Mouse (Mus musculus): ENCODE data around the gene Rnf227. TPM values are rescaled to one million over a fixed set of nuclear protein-coding genes. Genes with fewer than 3 reads are reported as not detected.

The Rnf227 gene
- polyA plus RNA-seq, 1 experiment from 2014 or later, result 15.2 TPM

GRCm38 (mm10) chr11:69366855-69367615 lies 26.8 kb downstream of the Rnf227 start:
- H3K27ac ChIP-seq (ENCODE audit: low read depth), result peak overlapping the region; percentile 100
- H3K4me2 ChIP-seq, result peak overlapping the region; percentile 97
- no peaks in the 10 kb centered on the region for H3K9me3 ChIP-seq (ENCODE audit: low read depth, low read length)
- no peak for ATAC-seq (ENCODE audit: insufficient read depth)
- H3K27me3 ChIP-seq (ENCODE audit: insufficient read depth, low read length), result no peaks in the 10 kb centered on the region
- peaks cover 21% of the 10 kb centered on the region for H3K36me3 ChIP-seq (ENCODE audit: insufficient read depth)
- H3K4me3 ChIP-seq (ENCODE audit: low read depth, low read length), result peak overlapping the region; percentile 95
- under 1% methylated on average over 22 of the region's 22 CpGs for WGBS
- no peak for TF ChIP-seq CTCF (IDR thresholded peaks at IDR 0.05; ENCODE audit: low read depth)
- DNase-seq, result peak; percentile 50
- H3K9ac ChIP-seq, result peak overlapping the region; percentile 99
- H3K4me1 ChIP-seq (ENCODE audit: insufficient read depth), result peaks cover 34% of the 10 kb centered on the region

- peak overlapping the region; percentile 100 for H3K27ac ChIP-seq (ENCODE audit: low read depth)
- 1% methylated on average over 22 of the region's 22 CpGs for WGBS
- ATAC-seq (ENCODE audit: insufficient read depth) (0 out of 2 replicates have a peak, but pooled peaks have one; percentile 4), DNase-seq (peak; percentile 65)
- TF ChIP-seq CTCF (IDR thresholded peaks at IDR 0.05; ENCODE audit: low read depth), result 0 out of 2 replicates have a peak, but pooled peaks have one; percentile 4
- H3K4me2 ChIP-seq, result peak overlapping the region; percentile 97
- H3K4me1 ChIP-seq (ENCODE audit: insufficient read depth), result peaks cover 42% of the 10 kb centered on the region
- H3K4me3 ChIP-seq (ENCODE audit: low read depth, low read length), result peak overlapping the region; percentile 95
- peaks cover 18% of the 10 kb centered on the region for H3K36me3 ChIP-seq (ENCODE audit: insufficient read depth)
- H3K27me3 ChIP-seq (ENCODE audit: insufficient read depth, low read length), result no peaks in the 10 kb centered on the region
- peak overlapping the region; percentile 99 for H3K9ac ChIP-seq
- no peaks in the 10 kb centered on the region for H3K9me3 ChIP-seq (ENCODE audit: low read depth, low read length)
Measured at GRCm38 (mm10) chr11:69367616-69368355, 27.5 kb downstream of the Rnf227 start.

- Histone ChIP-seq H3K4me3 (ENCODE audit: low read depth, low read length) (peak overlapping the region; percentile 95), H3K27ac (ENCODE audit: low read depth) (peak overlapping the region; percentile 100), H3K36me3 (ENCODE audit: insufficient read depth) (peaks cover 17% of the 10 kb centered on the region), H3K9ac (peak overlapping the region; percentile 99), H3K4me1 (ENCODE audit: insufficient read depth) (peaks cover 42% of the 10 kb centered on the region), H3K9me3 (ENCODE audit: low read depth, low read length) (no peaks in the 10 kb centered on the region), H3K4me2 (peak overlapping the region; percentile 97), H3K27me3 (ENCODE audit: insufficient read depth, low read length) (no peaks in the 10 kb centered on the region)
- DNase-seq (peak; percentile 72), ATAC-seq (ENCODE audit: insufficient read depth) (no peak)
- under 1% methylated on average over 74 of the region's 106 CpGs for WGBS
- TF ChIP-seq CTCF (IDR thresholded peaks at IDR 0.05; ENCODE audit: low read depth), result no peak
Measured at GRCm38 (mm10) chr11:69368356-69369214, 28.3 kb downstream of the Rnf227 start.

- H3K9me3 ChIP-seq (ENCODE audit: low read depth, low read length), result no peaks in the 10 kb centered on the region
- WGBS, result 3% methylated on average over 17 of the region's 34 CpGs
- no peak for ATAC-seq (ENCODE audit: insufficient read depth)
- peak within 1 kb of the TSS; percentile 100 for H3K27ac ChIP-seq (ENCODE audit: low read depth)
- peaks cover 19% of the 10 kb centered on the region for H3K36me3 ChIP-seq (ENCODE audit: insufficient read depth)
- peak; percentile 51 for DNase-seq
- TF ChIP-seq CTCF (IDR thresholded peaks at IDR 0.05; ENCODE audit: low read depth), result no peak
- peak within 1 kb of the TSS; percentile 95 for H3K4me3 ChIP-seq (ENCODE audit: low read depth, low read length)
- no peaks in the 10 kb centered on the region for H3K27me3 ChIP-seq (ENCODE audit: insufficient read depth, low read length)
- peak within 1 kb of the TSS; percentile 97 for H3K4me2 ChIP-seq
- H3K9ac ChIP-seq, result peak within 1 kb of the TSS; percentile 99
- H3K4me1 ChIP-seq (ENCODE audit: insufficient read depth), result peaks cover 38% of the 10 kb centered on the region
Measured at GRCm38 (mm10) chr11:69369215-69369989, 29.1 kb downstream of the Rnf227 start, which contains the start of gene Chd3. TSS of gene Chd3 (minus strand) at chr11:69369406.

GRCm38 (mm10) chr11:69369990-69370816 lies 29.9 kb downstream of the Rnf227 start:
- 12% methylated on average over 2 of the region's 2 CpGs for WGBS
- DNase-seq (peak; percentile 39), ATAC-seq (ENCODE audit: insufficient read depth) (no peak)
- H3K9me3 ChIP-seq (ENCODE audit: low read depth, low read length), result no peaks in the 10 kb centered on the region
- H3K27ac ChIP-seq (ENCODE audit: low read depth), result peak overlapping the region; percentile 100
- H3K4me3 ChIP-seq (ENCODE audit: low read depth, low read length), result peak overlapping the region; percentile 95
- H3K9ac ChIP-seq, result peak overlapping the region; percentile 99
- peak overlapping the region; percentile 97 for H3K4me2 ChIP-seq
- peaks cover 19% of the 10 kb centered on the region for H3K36me3 ChIP-seq (ENCODE audit: insufficient read depth)
- H3K27me3 ChIP-seq (ENCODE audit: insufficient read depth, low read length), result no peaks in the 10 kb centered on the region
- peaks cover 30% of the 10 kb centered on the region for H3K4me1 ChIP-seq (ENCODE audit: insufficient read depth)
- no peak for TF ChIP-seq CTCF (IDR thresholded peaks at IDR 0.05; ENCODE audit: low read depth)
